7 mouse cellular contexts compared by ENCODE assay signal in genomic region chr3:95818571-95819288, GRCm38 (mm10). TPM values are rescaled to one million over a fixed set of nuclear protein-coding genes. Genes with fewer than 3 reads are reported as not detected.
DNase-seq lines count a peak whose midpoint lies in the region; ATAC-seq lines count a peak whose summit lies in the region.

Gene Rprd2, minus strand, starts transcription at chr3:95818863.

- H3K36me3 ChIP-seq in embryonic facial prominence, embryonic 12.5 days = peaks cover 4% of the 10 kb centered on the region; the same call in 1 of the 2 replicates
- no peaks in the 10 kb centered on the region for H3K36me3 ChIP-seq in limb, embryonic 13.5 days
- H3K36me3 ChIP-seq in midbrain, embryonic 16.5 days (ENCODE audit: control insufficient read depth, insufficient read depth, low read length) = no peaks in the 10 kb centered on the region

- H3K4me2 ChIP-seq in embryonic facial prominence, embryonic 12.5 days (replicated peaks) = peak within 1 kb of the TSS; percentile 68
- peak within 1 kb of the TSS; percentile 66 for H3K4me2 ChIP-seq in limb, embryonic 13.5 days (replicated peaks)
- H3K4me2 ChIP-seq in midbrain, embryonic 16.5 days (ENCODE audit: low read length) = peak within 1 kb of the TSS; percentile 72

- WGBS in embryonic facial prominence, embryonic 12.5 days = under 1% methylated on average over 55 of the region's 60 CpGs
- under 1% methylated on average over 60 of the region's 60 CpGs for WGBS in limb, embryonic 13.5 days
- WGBS in midbrain, embryonic 16.5 days = under 1% methylated on average over 55 of the region's 60 CpGs

- H3K4me3 ChIP-seq in embryonic facial prominence, embryonic 12.5 days = peak within 1 kb of the TSS; percentile 66
- H3K4me3 ChIP-seq in limb, embryonic 13.5 days = peak within 1 kb of the TSS; percentile 76
- peak within 1 kb of the TSS; percentile 62 for H3K4me3 ChIP-seq in midbrain, embryonic 16.5 days (ENCODE audit: low read depth, low read length)

- H3K4me1 ChIP-seq in embryonic facial prominence, embryonic 12.5 days = peaks cover 20% of the 10 kb centered on the region
- H3K4me1 ChIP-seq in limb, embryonic 13.5 days = peaks cover 20% of the 10 kb centered on the region
- H3K4me1 ChIP-seq in midbrain, embryonic 16.5 days (ENCODE audit: control insufficient read depth, insufficient read depth, low read length) = peaks cover 26% of the 10 kb centered on the region

- peak within 1 kb of the TSS; percentile 93 for H3K9ac ChIP-seq in embryonic facial prominence, embryonic 12.5 days
- H3K9ac ChIP-seq in limb, embryonic 13.5 days = peak within 1 kb of the TSS; percentile 98
- H3K9ac ChIP-seq in midbrain, embryonic 16.5 days (ENCODE audit: low read depth, low read length) = peak within 1 kb of the TSS; percentile 98

- ATAC-seq in embryonic facial prominence, embryonic 12.5 days (ENCODE audit: insufficient number of reproducible peaks, insufficient read depth, low FRiP score, low TSS enrichment) = peak; percentile 61
- peak; percentile 55 for ATAC-seq in limb, embryonic 13.5 days (ENCODE audit: low FRiP score, low read depth)
- ATAC-seq in midbrain, embryonic 16.5 days = peak; percentile 69

- peak within 1 kb of the TSS; percentile 100 for H3K27ac ChIP-seq in embryonic facial prominence, embryonic 12.5 days
- peak within 1 kb of the TSS; percentile 100 for H3K27ac ChIP-seq in limb, embryonic 13.5 days
- H3K27ac ChIP-seq in midbrain, embryonic 16.5 days (ENCODE audit: low read length) = peak within 1 kb of the TSS; percentile 100

- no peaks in the 10 kb centered on the region for H3K9me3 ChIP-seq in embryonic facial prominence, embryonic 12.5 days
- H3K9me3 ChIP-seq in limb, embryonic 13.5 days = no peaks in the 10 kb centered on the region
- H3K9me3 ChIP-seq in midbrain, embryonic 16.5 days (replicated peaks; ENCODE audit: control insufficient read depth, low read length, poor library complexity, severe bottlenecking) = no peaks in the 10 kb centered on the region

- H3K27me3 ChIP-seq in embryonic facial prominence, embryonic 12.5 days = no peaks in the 10 kb centered on the region
- no peaks in the 10 kb centered on the region for H3K27me3 ChIP-seq in limb, embryonic 13.5 days
- no peaks in the 10 kb centered on the region for H3K27me3 ChIP-seq in midbrain, embryonic 16.5 days (ENCODE audit: control insufficient read depth, insufficient read depth, low read depth, low read length)

- peak; percentile 76 for DNase-seq in adrenal gland, postnatal 25 days
- DNase-seq in heart, adult 18-20 months = peak; percentile 83 to 88
- DNase-seq in kidney, adult 8-10 months = peak; percentile 63 to 72
- peak; percentile 84 to 87 for DNase-seq in spleen, postnatal 10 days (ENCODE audit: low spot score in 2 of 2)

RNA-seq across cellular contexts. Expression of gene Rprd2, which starts in this region (rescaled TPM):
- total RNA-seq in adrenal gland, postnatal 25 days (2021) = 53.4 and 54.9 TPM in 2 replicates
- polyA plus RNA-seq in embryonic facial prominence, embryonic 12.5 days (2016; fragmentation: Nextera tagmentation; extraction: Ambion mirVana) = 27.3 and 28.3 TPM in 2 replicates
- 10 to 100 TPM; 42.5 to 44.6 TPM for total RNA-seq in heart, adult 18-20 months (2021)
- 22.3 and 24.5 TPM in 2 replicates for polyA plus RNA-seq in limb, embryonic 13.5 days (2015; fragmentation: Nextera tagmentation; extraction: Ambion mirVana)
- polyA plus RNA-seq in midbrain, embryonic 16.5 days (2015; fragmentation: Nextera tagmentation; extraction: Ambion mirVana) = 21.0 and 24.6 TPM in 2 replicates

Comparison
In these comparisons a context has a peak if more than half of its experiments do, and no peak if none do; other contexts are left out.
1. Peak in every context shown above with its lines: DNase-seq, ATAC-seq, H3K4me3 ChIP-seq and H3K27ac ChIP-seq.